Mouse (Mus musculus): ENCODE measurements around the gene Ndufs5. TPM values are rescaled to one million over a fixed set of nuclear protein-coding genes. Genes with fewer than 3 reads are reported as not detected.

Ndufs5 gene
- 22.1 TPM for total RNA-seq (2023)

GRCm38 (mm10) chr4:123717574-123718433, at the start of gene Ndufs5:
Gene Ndufs5, minus strand, starts transcription at chr4:123718202.

GRCm38 (mm10) chr4:123750152-123750651, 32.2 kb upstream of the Ndufs5 start, which contains the start of gene Akirin1:
Gene Akirin1, minus strand, starts transcription at chr4:123750345.

GRCm38 (mm10) chr4:123684260-123684659, 33.7 kb downstream of the Ndufs5 start, which contains the start of gene Macf1:
Gene Macf1, minus strand, starts transcription at chr4:123684360.

Other genes starting within 250 kb of the Ndufs5 start
- 686 TPM for gene Macf1, start 33.8 kb downstream of the Ndufs5 start, total RNA-seq (2023)
- gene Akirin1, start 32.1 kb upstream of the Ndufs5 start, total RNA-seq (2023), result 55.7 TPM
- gene Rhbdl2, start 69.7 kb upstream of the Ndufs5 start, total RNA-seq (2023), result not detected
- gene 4933427I04Rik, start 141.5 kb upstream of the Ndufs5 start, total RNA-seq (2023), result not detected
- 9.1 TPM for gene Mycbp, start 186.6 kb upstream of the Ndufs5 start, total RNA-seq (2023)
- gene Rragc, start 199.2 kb upstream of the Ndufs5 start, total RNA-seq (2023), result 41.4 TPM
- not detected for gene 4930535I16Rik, start 199.8 kb upstream of the Ndufs5 start, total RNA-seq (2023)